ENCODE assay signal across 8 mouse cellular contexts in the genomic region with DNA sequence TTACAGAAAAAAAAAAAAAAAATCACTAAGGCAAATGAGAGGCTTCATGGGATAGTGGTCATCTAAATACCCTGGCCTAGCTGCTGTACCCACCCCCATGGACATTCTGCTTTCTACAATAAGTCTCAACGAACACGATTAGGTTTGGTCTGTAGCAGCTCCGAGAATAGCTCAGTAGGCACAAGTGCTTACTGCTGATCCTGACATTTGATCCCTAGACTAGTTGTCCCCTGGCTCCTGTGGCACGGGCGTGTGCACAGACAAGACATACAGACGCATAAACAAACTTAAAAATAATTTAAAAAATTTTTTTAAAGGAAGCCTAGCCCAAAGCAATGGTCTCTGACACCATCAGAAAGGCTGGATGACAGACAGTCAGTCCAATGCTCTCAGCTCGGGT. TPM values are rescaled to one million over a fixed set of nuclear protein-coding genes. Genes with fewer than 3 reads are reported as not detected.
DNase-seq lines count a peak whose midpoint lies in the region; ATAC-seq and TF ChIP-seq lines count a peak whose summit lies in the region.

No protein-coding gene starts in this region.

- H3K27me3 ChIP-seq in lung, embryonic 15.5 days = no peaks in the 10 kb centered on the region
- no peaks in the 10 kb centered on the region for H3K27me3 ChIP-seq in embryonic facial prominence, embryonic 15.5 days
- H3K27me3 ChIP-seq in limb, embryonic 10.5 days (ENCODE audit: low read depth, poor library complexity, severe bottlenecking) = no peaks in the 10 kb centered on the region

- no peak for TF ChIP-seq POLR2A in olfactory bulb, adult 2 months (IDR thresholded peaks at IDR 0.05; ENCODE audit: insufficient read depth, low read depth, low read length)

- 6% methylated on average over 7 of the region's 7 CpGs for WGBS in lung, embryonic 15.5 days
- WGBS in embryonic facial prominence, embryonic 15.5 days = 3% methylated on average over 7 of the region's 7 CpGs
- 4% methylated on average over 7 of the region's 7 CpGs for WGBS in limb, embryonic 10.5 days
- WGBS in olfactory bulb, adult 2 months = 16% methylated on average over 7 of the region's 7 CpGs

- no peak for DNase-seq in lung, postnatal 36 days
- DNase-seq in limb, embryonic 10.5 days (ENCODE audit: low spot score) = no peak
- DNase-seq in thymus, postnatal 36 days = no peak
- no peak for DNase-seq in cerebellum, adult 18-20 months
- DNase-seq in gastrocnemius, postnatal 14 days = no peak

- intact Hi-C loops in gastrocnemius, postnatal 14 days (cut with DNase I; ENCODE audit: low total_unique reads) = no loop called here

- H3K9ac ChIP-seq in lung, embryonic 15.5 days = peak overlapping the region; percentile 89
- peak overlapping the region; percentile 74 for H3K9ac ChIP-seq in embryonic facial prominence, embryonic 15.5 days

- peak overlapping the region; percentile 84 for H3K4me3 ChIP-seq in lung, embryonic 15.5 days
- peak overlapping the region; percentile 78 for H3K4me3 ChIP-seq in embryonic facial prominence, embryonic 15.5 days (replicated peaks)
- peak overlapping the region; percentile 93 for H3K4me3 ChIP-seq in limb, embryonic 10.5 days
- peak overlapping the region; percentile 67 for H3K4me3 ChIP-seq in olfactory bulb, adult 2 months (ENCODE audit: insufficient read depth, low read depth, low read length)

- no peaks in the 10 kb centered on the region for H3K9me3 ChIP-seq in lung, embryonic 15.5 days
- no peaks in the 10 kb centered on the region for H3K9me3 ChIP-seq in embryonic facial prominence, embryonic 15.5 days (replicated peaks)
- no peaks in the 10 kb centered on the region for H3K9me3 ChIP-seq in limb, embryonic 10.5 days (replicated peaks)

- peaks cover 3% of the 10 kb centered on the region; the same call in 1 of the 2 replicates for H3K36me3 ChIP-seq in lung, embryonic 15.5 days
- 0 out of 2 replicates have a peak, but pooled peaks cover 4% of the 10 kb centered on the region for H3K36me3 ChIP-seq in embryonic facial prominence, embryonic 15.5 days
- H3K36me3 ChIP-seq in limb, embryonic 10.5 days = peaks cover 14% of the 10 kb centered on the region

- peak overlapping the region; percentile 86 for H3K27ac ChIP-seq in lung, embryonic 15.5 days
- H3K27ac ChIP-seq in embryonic facial prominence, embryonic 15.5 days (replicated peaks) = peak overlapping the region; percentile 84
- peak overlapping the region; percentile 95 for H3K27ac ChIP-seq in limb, embryonic 10.5 days
- H3K27ac ChIP-seq in olfactory bulb, adult 2 months (ENCODE audit: insufficient read depth, low read depth, low read length) = no peak overlapping the region

- H3K4me1 ChIP-seq in lung, embryonic 15.5 days = peaks cover 11% of the 10 kb centered on the region
- H3K4me1 ChIP-seq in embryonic facial prominence, embryonic 15.5 days = peaks cover 14% of the 10 kb centered on the region
- H3K4me1 ChIP-seq in limb, embryonic 10.5 days = peaks cover 23% of the 10 kb centered on the region
- H3K4me1 ChIP-seq in olfactory bulb, adult 2 months (ENCODE audit: control insufficient read depth, insufficient read depth, low read length) = peaks cover 4% of the 10 kb centered on the region; the same call in 1 of the 2 replicates

- TF ChIP-seq CTCF in olfactory bulb, adult 2 months (IDR thresholded peaks at IDR 0.05; ENCODE audit: insufficient read depth, low read depth, low read length) = no peak

- H3K4me2 ChIP-seq in lung, embryonic 15.5 days = peak overlapping the region; percentile 91
- H3K4me2 ChIP-seq in embryonic facial prominence, embryonic 15.5 days (replicated peaks) = peak overlapping the region; percentile 81

- ATAC-seq in lung, embryonic 15.5 days (ENCODE audit: borderline replicate concordance, extremely low read depth, low FRiP score, low TSS enrichment) = peak; percentile 4; the same call in 1 of the 2 replicates
- ATAC-seq in embryonic facial prominence, embryonic 15.5 days (ENCODE audit: insufficient number of reproducible peaks, low FRiP score, low TSS enrichment, low read depth) = no peak

RNA-seq across cellular contexts. Expression of a gene that starts 0.6 kb away (rescaled TPM):
- polyA plus RNA-seq in lung, embryonic 15.5 days (2015; fragmentation: Nextera tagmentation; extraction: Ambion mirVana) = 72.9 and 76.7 TPM in 2 replicates
- polyA plus RNA-seq in embryonic facial prominence, embryonic 15.5 days (2015; fragmentation: Nextera tagmentation; extraction: Ambion mirVana) = 70.1 and 71.9 TPM in 2 replicates
- polyA plus RNA-seq in limb, embryonic 10.5 days (2016; fragmentation: Nextera tagmentation; extraction: Ambion mirVana) = 67.4 and 75.2 TPM in 2 replicates
- polyA plus RNA-seq in olfactory bulb, adult 2 months (2012; ENCODE audit: insufficient read depth, insufficient read length, low replicate concordance, missing spikeins) = not detected in 2 replicates
- total RNA-seq in gastrocnemius, postnatal 14 days (2021) = 10 to 100 TPM; 43.1 to 47.0 TPM
